Mouse (Mus musculus) spleen, adult 2 months (tissue): ENCODE results near the gene Bax. TPM values are rescaled to one million over a fixed set of nuclear protein-coding genes. Genes with fewer than 3 reads are reported as not detected.

Experiments used
- DNase-seq, 2 experiments: peaks; one replicate each; pipeline versions ENCODE4 v3.0.0 to v3.0.0-alpha.2; 2012 to 2021; ENCODE audit warnings: low spot score in 2 of 2, low read depth in 1 of 2
- H3K27ac ChIP-seq: fragments of 200-500 bp; 2 replicates; pipeline ENCODE4 v1.5.1; 2012; ENCODE audit warnings: low read length, inconsistent platforms; ENCODE audit not compliant: insufficient read depth
- H3K27me3 ChIP-seq: fragments of 200-500 bp; 2 replicates; pipeline ENCODE4 v1.6.1; 2012; ENCODE audit warnings: mild to moderate bottlenecking, moderate library complexity, low read length, inconsistent platforms; ENCODE audit not compliant: control insufficient read depth, insufficient read depth
- H3K36me3 ChIP-seq: fragments of 200-500 bp; 2 replicates; pipeline ENCODE4 v1.6.1; 2012; ENCODE audit warnings: mild to moderate bottlenecking, low read length, inconsistent platforms; ENCODE audit not compliant: control insufficient read depth, insufficient read depth
- H3K4me1 ChIP-seq: fragments of 200-500 bp; 2 replicates; pipeline ENCODE4 v1.6.1; 2011; ENCODE audit warnings: inconsistent platforms; ENCODE audit not compliant: control insufficient read depth, insufficient read depth, insufficient read length
- H3K4me3 ChIP-seq: fragments of 200-500 bp; 2 replicates; pipeline ENCODE4 v1.5.1; 2011; ENCODE audit warnings: mild to moderate bottlenecking, inconsistent platforms; ENCODE audit not compliant: insufficient read depth, insufficient read length; ENCODE audit errors: extremely low read depth
- CTCF ChIP-seq: fragments of 200-500 bp; IDR thresholded peaks from 2 replicates; pipeline ENCODE4 v1.5.1; 2011; ENCODE audit warnings: mild to moderate bottlenecking, inconsistent platforms; ENCODE audit not compliant: insufficient read depth, insufficient read length, insufficient replicate concordance; ENCODE audit errors: extremely low read depth
- POLR2A ChIP-seq: fragments of 200-500 bp; IDR thresholded peaks from 2 replicates; pipeline ENCODE4 v1.6.1; 2011; ENCODE audit warnings: low read depth, low read length, inconsistent platforms
- WGBS: fragments of 180-500 bp; shearing (Covaris S2); methylation state at CpG from one replicate; pipeline ENCODE4 v1.1.7; 2018; 5-methylcytosine and 5-hydroxymethylcytosine counted together
- polyA plus RNA-seq: library from polyadenylated mRNA; depleted of rRNA; stranded (reverse); fragments of >200 nt; gene quantifications from 2 replicates; pipeline ENCODE4 v1.2.3, GENCODE M21; 2012

Bax gene
- polyA plus RNA-seq, 1 experiment: 129 TPM

- WGBS: 89% methylated on average over 6 of the region's 6 CpGs
- no peak overlapping the region for H3K4me3 ChIP-seq
- DNase-seq: no peak
- H3K4me1 ChIP-seq: peaks cover 5% of the 10 kb centered on the region; the same call in 1 of the 2 replicates
- no peaks in the 10 kb centered on the region for H3K27me3 ChIP-seq
- peaks cover 3% of the 10 kb centered on the region; the same call in 1 of the 2 replicates for H3K36me3 ChIP-seq
- TF ChIP-seq POLR2A (no peak), CTCF (no peak)
- no peak overlapping the region for H3K27ac ChIP-seq
These were observed 40.9 kb upstream of the Bax start for GRCm38 (mm10) chr7:45507583-45507982.

- H3K27me3 ChIP-seq: no peaks in the 10 kb centered on the region
- H3K4me3 ChIP-seq: no peak overlapping the region
- H3K4me1 ChIP-seq: no peaks in the 10 kb centered on the region
- H3K27ac ChIP-seq: no peak overlapping the region
- 95% methylated on average over 6 of the region's 6 CpGs for WGBS
- peaks cover 28% of the 10 kb centered on the region for H3K36me3 ChIP-seq
- TF ChIP-seq POLR2A (no peak), CTCF (no peak)
- no peak for DNase-seq
These were observed 31.7 kb upstream of the Bax start for GRCm38 (mm10) chr7:45498427-45498826.

- H3K36me3 ChIP-seq: peaks cover 23% of the 10 kb centered on the region
- H3K4me3 ChIP-seq: no peak overlapping the region
- no peak for DNase-seq
- WGBS: 91% methylated on average over 9 of the region's 9 CpGs
- no peaks in the 10 kb centered on the region for H3K4me1 ChIP-seq
- no peak overlapping the region for H3K27ac ChIP-seq
- no peak for TF ChIP-seq CTCF
- no peak for TF ChIP-seq POLR2A
- H3K27me3 ChIP-seq: no peaks in the 10 kb centered on the region
These were observed 27.9 kb upstream of the Bax start for GRCm38 (mm10) chr7:45494548-45494947.

- Histone ChIP-seq H3K27ac (no peak overlapping the region), H3K4me3 (no peak overlapping the region), H3K27me3 (no peaks in the 10 kb centered on the region), H3K36me3 (peaks cover 19% of the 10 kb centered on the region), H3K4me1 (no peaks in the 10 kb centered on the region)
- 95% methylated on average over 5 of the region's 5 CpGs for WGBS
- TF ChIP-seq CTCF (no peak), POLR2A (no peak)
- DNase-seq: no peak
These were observed 26.3 kb upstream of the Bax start for GRCm38 (mm10) chr7:45492951-45493350.

- Histone ChIP-seq H3K36me3 (peaks cover 18% of the 10 kb centered on the region), H3K4me3 (no peak overlapping the region), H3K27ac (no peak overlapping the region), H3K27me3 (no peaks in the 10 kb centered on the region), H3K4me1 (no peaks in the 10 kb centered on the region)
- 95% methylated on average over 8 of the region's 8 CpGs for WGBS
- DNase-seq: no peak
- TF ChIP-seq POLR2A (no peak), CTCF (no peak)
These were observed 25.6 kb upstream of the Bax start for GRCm38 (mm10) chr7:45492225-45492844.

- TF ChIP-seq CTCF (no peak), POLR2A (no peak)
- Histone ChIP-seq H3K4me3 (no peak overlapping the region), H3K4me1 (no peaks in the 10 kb centered on the region), H3K36me3 (peaks cover 14% of the 10 kb centered on the region), H3K27me3 (no peaks in the 10 kb centered on the region), H3K27ac (no peak overlapping the region)
- 31% methylated on average over 3 of the region's 3 CpGs for WGBS
- no peak for DNase-seq
These were observed 24.6 kb upstream of the Bax start for GRCm38 (mm10) chr7:45491264-45491663.

GRCm38 (mm10) chr7:45490822-45491221 is 24.1 kb upstream of the Bax start:
- Histone ChIP-seq H3K36me3 (peaks cover 12% of the 10 kb centered on the region), H3K4me1 (no peaks in the 10 kb centered on the region), H3K27ac (no peak overlapping the region), H3K27me3 (no peaks in the 10 kb centered on the region), H3K4me3 (no peak overlapping the region)
- DNase-seq: no peak
- 71% methylated on average over 9 of the region's 9 CpGs for WGBS
- TF ChIP-seq POLR2A (no peak), CTCF (no peak)
